Comparison of ENCODE assay signal across 32 mouse cellular contexts in genomic region chr12:116258321-116258720, GRCm38 (mm10). TPM values are rescaled to one million over a fixed set of nuclear protein-coding genes. Genes with fewer than 3 reads are reported as not detected.
DNase-seq lines count a peak whose midpoint lies in the region; TF ChIP-seq lines count a peak whose summit lies in the region.
"Had no signal": no experiment of that assay in that cellular context is flagged by ENCODE, and none has a peak within 500 bp of the region (broad histone marks: within the 10 kb centered on the region; RNA-seq: fewer than 3 reads in every experiment).

No protein-coding gene starts in this region.

- WGBS in midbrain, embryonic 10.5 days = 93% methylated on average over 2 of the region's 2 CpGs

- no peaks in the 10 kb centered on the region for H3K27me3 ChIP-seq in midbrain, embryonic 10.5 days (ENCODE audit: low read depth, poor library complexity, severe bottlenecking)
- H3K27me3 ChIP-seq: CH12.LX; embryonic facial prominence, embryonic 13.5 days; embryonic facial prominence, embryonic 15.5 days; forebrain, embryonic 12.5 days had no signal

- H3K4me1 ChIP-seq in midbrain, embryonic 10.5 days = peaks cover 24% of the 10 kb centered on the region
- H3K4me1 ChIP-seq: embryonic facial prominence, embryonic 13.5 days; embryonic facial prominence, embryonic 15.5 days had no signal

- DNase-seq in gastrocnemius, adult 2 months = no peak
- DNase-seq in gastrocnemius, postnatal 36 days = no peak
- DNase-seq in 3134 (ENCODE audit: extremely low read depth, insufficient read length, low spot score) = peak; percentile 71
- peak; percentile 67 for DNase-seq in 416B (ENCODE audit: low read depth)
- peak; percentile 40 for DNase-seq in NIH3T3 (ENCODE audit: low read depth)
- DNase-seq in midbrain, embryonic 10.5 days (ENCODE audit: low spot score) = no peak
- no peak for DNase-seq in layer of hippocampus, adult 11-12 months (ENCODE audit: low spot score)
- no peak for DNase-seq in spleen, adult 18-20 months
- DNase-seq: adrenal gland, adult 2 months; adrenal gland, postnatal 10 days; adrenal gland, postnatal 25 days; cerebellum, adult 11 months; cerebellum, adult 18-20 months; cerebellum, adult 8-10 months; cerebellum, adult 9-11 months; cerebellum, postnatal 14 days; cerebellum, postnatal 36 days; embryo, embryonic 11 days had no signal

- no peak overlapping the region for H3K4me3 ChIP-seq in gastrocnemius, adult 2 months
- H3K4me3 ChIP-seq in midbrain, embryonic 10.5 days = no peak overlapping the region
- H3K4me3 ChIP-seq: embryonic facial prominence, embryonic 13.5 days; embryonic facial prominence, embryonic 15.5 days; erythroblast, embryonic 14.5 days; forebrain, embryonic 10.5 days; forebrain, embryonic 12.5 days had no signal

- no peak for TF ChIP-seq CTCF in gastrocnemius, adult 2 months (IDR thresholded peaks at IDR 0.05)

- peaks cover 20% of the 10 kb centered on the region for H3K36me3 ChIP-seq in midbrain, embryonic 10.5 days

- intact Hi-C loops in gastrocnemius, adult 2 months (cut with DNase I) = no loop called here
- intact Hi-C loops in gastrocnemius, postnatal 36 days (cut with DNase I) = no loop called here

- no peaks in the 10 kb centered on the region for H3K9me3 ChIP-seq in midbrain, embryonic 10.5 days (replicated peaks)
- H3K9me3 ChIP-seq: embryonic facial prominence, embryonic 13.5 days; embryonic facial prominence, embryonic 15.5 days; forebrain, embryonic 10.5 days; forebrain, embryonic 12.5 days; G1E had no signal

- peak overlapping the region; percentile 62; the same call in 1 of the 2 replicates for H3K27ac ChIP-seq in gastrocnemius, adult 2 months
- no peak overlapping the region for H3K27ac ChIP-seq in midbrain, embryonic 10.5 days (replicated peaks)
- H3K27ac ChIP-seq: embryonic facial prominence, embryonic 13.5 days; embryonic facial prominence, embryonic 15.5 days; forebrain, embryonic 10.5 days; forebrain, embryonic 12.5 days had no signal

RNA-seq across cellular contexts. Expression of gene Wdr60, which starts 4.5 kb away (rescaled TPM):
- 10 to 100 TPM; 10.0 to 18.8 TPM for total RNA-seq in gastrocnemius, adult 2 months (2021)
- 10 to 100 TPM in 1 of 2 experiments, 1 to 10 TPM in 1; 9.2 to 10.7 TPM for total RNA-seq in gastrocnemius, postnatal 36 days (2021)
- 13.1 and 17.0 TPM in 2 replicates for polyA plus RNA-seq in midbrain, embryonic 10.5 days (2016; fragmentation: Nextera tagmentation; extraction: Ambion mirVana)

RNA-seq across cellular contexts. Expression of gene Gm11027, which starts 16.9 kb away (rescaled TPM):
- total RNA-seq in gastrocnemius, adult 2 months (2021) = not detected
- total RNA-seq in gastrocnemius, postnatal 36 days (2021) = not detected
- not detected in 2 replicates for polyA plus RNA-seq in midbrain, embryonic 10.5 days (2016; fragmentation: Nextera tagmentation; extraction: Ambion mirVana)
- total RNA-seq: adrenal gland, adult 2 months; adrenal gland, postnatal 10 days; adrenal gland, postnatal 25 days; adrenal gland, postnatal 4 days; CH12.LX; common myeloid progenitor, adult 5-6 weeks; G1E had no signal
- polyA plus RNA-seq: adrenal gland, adult 2 months; brain, embryonic 14.5 days; CD4-positive, CD25-positive, alpha-beta regulatory T cell, adult 4 months; embryonic facial prominence, embryonic 11.5 days; embryonic facial prominence, embryonic 13.5 days; embryonic facial prominence, embryonic 15.5 days; erythroblast, embryonic 14.5 days; forebrain, embryonic 10.5 days; forebrain, embryonic 12.5 days; forebrain, embryonic 14.5 days; forebrain, embryonic 16.5 days; G1E had no signal

RNA-seq across cellular contexts. Expression of gene Esyt2, which starts 22.7 kb away (rescaled TPM):
- total RNA-seq in gastrocnemius, adult 2 months (2021) = 10 to 100 TPM; 28.2 to 28.9 TPM
- total RNA-seq in gastrocnemius, postnatal 36 days (2021) = 10 to 100 TPM; 18.7 to 20.6 TPM
- 12.3 and 13.7 TPM in 2 replicates for polyA plus RNA-seq in midbrain, embryonic 10.5 days (2016; fragmentation: Nextera tagmentation; extraction: Ambion mirVana)

Comparison
In these comparisons a context has a peak if more than half of its experiments do, and no peak if none do; other contexts are left out.
1. DNase-seq: peak in 3134 (single experiment), 416B (single experiment) and NIH3T3 (single experiment); none in gastrocnemius, adult 2 months (single experiment), gastrocnemius, postnatal 36 days (0 of 2), midbrain, embryonic 10.5 days (single experiment), layer of hippocampus, adult 11-12 months (single experiment) and spleen, adult 18-20 months (0 of 2).